Mouse (Mus musculus): Measurements from ENCODE around the gene Samhd1.

DNA sequence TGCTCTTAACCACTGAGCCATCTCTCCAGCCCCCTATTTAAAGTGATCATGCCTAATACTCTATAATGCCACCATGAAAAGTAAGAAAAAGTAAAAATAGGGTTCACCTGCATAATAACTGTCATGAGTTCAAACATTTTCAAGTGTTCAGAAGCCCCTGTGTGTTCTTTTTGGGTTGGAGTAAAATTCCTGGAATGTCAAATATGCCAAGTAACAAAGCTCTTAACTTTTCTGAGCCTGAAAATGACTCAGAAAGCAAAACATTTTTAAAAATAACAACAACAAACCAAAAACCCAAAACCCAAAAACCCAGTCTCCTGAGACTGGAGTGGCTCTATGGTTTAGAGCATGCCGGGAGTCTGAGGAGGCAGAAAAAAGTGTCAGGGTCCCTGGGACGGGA, 29.0 kb upstream of the Samhd1 start:
- no peak for TF ChIP-seq CTCF (conservative IDR thresholded peaks at IDR 0.05 in 1 of 2, IDR thresholded peaks at IDR 0.05 in 1 of 2; ENCODE audit: low read depth in 2 of 2, low read length in 2 of 2)
- TF ChIP-seq ZC3H11A (IDR thresholded peaks at IDR 0.05; ENCODE audit: low read depth, low read length) = no peak
- TF ChIP-seq CHD2 (IDR thresholded peaks at IDR 0.05; ENCODE audit: low read length) = no peak
- TF ChIP-seq MAX (IDR thresholded peaks at IDR 0.05; ENCODE audit: low read length) = no peak
- no peak for TF ChIP-seq ELF1 (IDR thresholded peaks at IDR 0.05; ENCODE audit: low read depth, low read length)
- TF ChIP-seq EP300 (IDR thresholded peaks at IDR 0.05; ENCODE audit: low read length) = no peak
- TF ChIP-seq HCFC1 (IDR thresholded peaks at IDR 0.05; ENCODE audit: low read depth, low read length) = no peak
- TF ChIP-seq USF2 (conservative IDR thresholded peaks at IDR 0.05; ENCODE audit: low read depth, low read length) = no peak
- no peak for TF ChIP-seq POLR2A (IDR thresholded peaks at IDR 0.05; ENCODE audit: low read depth, low read length)
- no peak for TF ChIP-seq IRF4 (IDR thresholded peaks at IDR 0.05; ENCODE audit: low read depth, low read length)
- no peak for TF ChIP-seq SMC3 (IDR thresholded peaks at IDR 0.05; ENCODE audit: low read depth, low read length)
- no peak for TF ChIP-seq ZNF384 (IDR thresholded peaks at IDR 0.05; ENCODE audit: low read depth, low read length)
- no peak for TF ChIP-seq RAD21 (IDR thresholded peaks at IDR 0.05; ENCODE audit: low read depth, low read length)

Measured in CH12.LX (cell line).